Mouse (Mus musculus): ENCODE results near the gene Mfsd13b.

Mfsd13b gene

DNA sequence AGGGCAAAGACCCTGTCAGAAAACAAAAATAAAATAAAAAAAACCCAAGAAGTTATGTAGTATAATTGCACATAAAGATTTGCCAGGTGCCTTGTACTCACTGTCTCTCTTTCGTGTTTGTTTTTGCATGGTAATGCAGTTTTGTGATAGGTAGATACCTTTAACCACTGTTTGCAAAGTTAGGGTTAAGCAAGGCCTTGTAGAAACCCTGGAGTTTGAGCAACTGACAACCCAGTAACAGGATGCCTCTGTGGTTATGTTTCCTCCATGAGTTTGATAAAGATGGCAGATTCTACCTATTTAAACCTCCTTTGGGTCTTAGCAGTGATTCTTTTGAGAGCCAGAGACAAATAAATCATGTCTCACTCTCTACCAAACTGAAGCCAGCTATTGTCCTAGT lies 61.2 kb downstream of the Mfsd13b start:
- no peak for DNase-seq (ENCODE audit: low spot score in 2 of 2)

DNA sequence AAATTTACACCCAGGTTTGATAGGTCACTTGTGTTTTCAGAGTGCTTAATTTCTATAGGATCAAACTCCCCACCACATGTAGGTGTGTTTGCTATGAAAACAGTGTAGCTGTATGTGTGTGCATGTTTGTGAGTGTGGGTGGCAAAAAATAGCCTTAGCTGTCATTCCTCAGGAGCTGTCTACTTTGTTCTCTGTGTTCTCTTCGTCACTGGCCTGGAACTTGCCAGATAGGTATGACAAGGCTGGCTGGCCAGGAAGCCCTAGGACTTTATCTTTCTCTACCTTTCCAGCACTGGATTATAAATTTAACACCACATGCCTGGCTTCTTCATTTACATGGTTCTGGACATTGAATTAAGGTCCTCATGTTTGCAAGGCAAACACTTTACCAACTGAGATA lies 61.9 kb downstream of the Mfsd13b start:
- no peak for DNase-seq (ENCODE audit: low spot score in 2 of 2)

DNA sequence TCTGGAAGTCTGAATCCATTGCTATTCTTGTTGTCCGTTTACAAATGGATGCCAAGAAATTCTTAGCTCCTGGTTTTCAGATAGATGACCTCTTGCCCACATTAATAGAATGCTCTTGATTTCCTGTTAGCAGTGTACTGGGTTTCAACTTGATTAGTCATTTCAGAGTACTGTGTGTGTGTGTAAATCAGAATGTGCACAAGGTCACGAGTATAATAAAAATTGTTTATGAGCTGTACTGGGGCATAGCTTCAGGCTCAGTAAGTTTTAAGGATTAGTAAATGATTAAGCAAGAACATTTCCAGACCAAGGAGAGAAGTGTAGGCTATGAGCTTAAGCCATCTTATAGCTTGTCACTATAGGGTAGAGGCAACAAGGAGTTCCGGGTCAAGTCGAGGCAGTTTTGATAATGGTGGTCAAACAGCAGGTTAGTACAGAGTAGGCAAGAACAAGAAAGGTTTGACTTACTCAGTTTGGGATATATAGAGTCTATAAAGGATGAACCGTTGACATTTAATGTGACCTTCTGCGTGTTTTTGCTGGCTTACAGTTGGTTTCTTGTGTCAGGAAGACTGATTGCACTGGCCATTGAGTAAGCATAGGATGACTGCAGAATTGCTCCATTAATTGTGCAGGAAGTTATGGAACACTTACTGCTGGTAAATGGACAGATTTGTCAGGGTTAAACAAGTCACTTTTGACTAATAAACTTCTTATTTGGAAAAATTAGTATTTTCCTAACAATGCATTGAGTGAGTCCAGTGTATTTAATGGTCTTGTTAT lies 63.6 kb downstream of the Mfsd13b start:
- DNase-seq (ENCODE audit: low spot score in 2 of 2), result no peak

DNA sequence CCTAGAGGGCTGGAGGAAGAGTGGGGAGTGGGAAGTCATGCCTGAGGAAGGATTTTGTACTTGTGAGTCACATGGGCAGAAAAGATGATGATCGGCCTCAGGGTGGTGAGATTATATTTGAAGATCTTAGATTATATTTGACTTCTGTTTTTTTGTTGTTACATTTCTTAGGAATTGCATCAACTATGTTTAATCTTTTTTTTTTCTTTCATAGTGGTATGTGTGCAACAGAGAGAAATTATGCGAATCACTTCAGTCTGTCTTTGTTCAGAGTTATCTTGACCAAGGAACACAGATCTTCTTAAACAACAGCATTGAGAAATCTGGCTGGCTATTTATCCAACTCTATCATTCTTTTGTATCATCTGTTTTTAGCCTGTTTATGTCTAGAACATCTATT lies 65.3 kb downstream of the Mfsd13b start:
- no peak for DNase-seq (ENCODE audit: low spot score in 2 of 2)

DNA sequence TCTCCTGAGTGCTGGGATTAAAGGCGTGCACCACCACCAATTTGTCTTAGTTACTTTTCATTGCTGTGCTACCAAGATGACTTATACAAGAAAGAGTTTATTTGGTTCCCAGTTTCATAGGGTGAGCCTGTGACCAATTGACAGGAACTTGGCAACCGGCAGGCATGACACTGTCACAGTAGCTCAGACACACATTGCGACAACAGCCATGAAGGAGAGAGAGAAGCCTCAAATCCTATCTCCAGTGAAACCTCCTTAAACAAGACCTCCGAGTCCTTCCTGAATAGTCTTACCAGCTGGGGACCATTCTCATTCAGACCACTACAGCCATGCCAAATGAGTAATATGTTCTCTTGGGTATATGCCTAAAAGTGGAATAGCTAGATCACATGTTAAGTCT lies 70.8 kb downstream of the Mfsd13b start:
- no peak for DNase-seq (ENCODE audit: low spot score in 2 of 2)

DNA sequence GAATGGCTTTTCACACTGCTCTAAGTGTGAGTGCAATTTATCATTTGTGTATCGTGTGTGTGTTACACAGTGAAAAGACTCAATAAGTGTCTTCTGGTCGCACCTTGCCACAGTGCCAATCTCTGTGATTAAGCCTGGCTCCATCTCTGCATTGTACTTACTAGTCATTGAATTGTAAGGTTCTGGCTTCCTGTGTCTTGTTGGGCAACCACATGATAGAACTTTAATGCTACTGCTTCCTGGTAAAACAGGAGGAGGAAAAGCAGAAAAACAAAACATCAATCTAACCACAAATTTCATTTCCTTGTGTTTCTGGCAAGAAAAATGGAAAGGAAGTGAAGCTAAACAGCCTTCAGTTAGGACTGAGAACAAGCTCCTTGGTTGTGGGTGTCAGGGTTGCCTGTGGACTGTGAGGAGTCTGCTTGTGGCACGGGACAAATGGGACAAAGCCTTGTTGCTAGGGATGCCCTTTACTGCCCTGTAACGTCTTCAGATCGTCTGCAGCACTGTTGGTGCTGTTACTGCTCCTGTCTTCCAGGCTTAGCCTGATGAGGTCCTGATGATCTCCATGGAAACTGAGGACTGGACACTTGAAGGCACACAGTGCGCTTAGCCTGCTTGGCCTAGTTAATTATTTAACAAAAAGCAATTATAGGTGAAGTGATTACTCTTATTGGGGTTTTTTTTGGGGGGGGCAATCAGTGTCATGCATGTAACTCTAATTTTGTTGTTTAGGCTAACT lies 77.3 kb downstream of the Mfsd13b start:
- no peak for DNase-seq (ENCODE audit: low spot score in 2 of 2)

DNA sequence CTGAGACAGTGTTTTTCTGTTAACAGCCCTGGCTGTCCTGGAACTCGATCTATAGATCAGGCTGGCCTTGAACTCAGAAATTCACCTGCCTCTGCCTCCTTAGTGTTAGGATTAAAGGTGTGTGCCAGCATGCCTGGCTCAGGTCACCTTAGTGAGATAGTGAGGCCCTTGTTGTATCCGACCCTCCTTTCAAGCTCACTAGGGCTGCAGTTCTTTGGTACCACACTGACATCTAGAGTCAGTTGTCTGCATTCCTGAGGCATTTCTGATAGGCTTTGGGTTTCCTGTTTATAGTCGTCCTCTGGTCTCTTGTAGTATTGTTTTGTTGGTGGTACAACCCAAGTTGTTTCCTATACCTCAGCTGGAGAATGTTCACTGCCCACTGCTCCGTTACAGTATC lies 82.0 kb downstream of the Mfsd13b start:
- no peak for DNase-seq (ENCODE audit: low spot score in 2 of 2)

Data from spleen, postnatal 10 days (tissue).